Mouse (Mus musculus): ENCODE results near the gene Olfr1124. TPM values are rescaled to one million over a fixed set of nuclear protein-coding genes. Genes with fewer than 3 reads are reported as not detected.
"Not testable (repeated sequence)": the region's sequence is repeated elsewhere in the genome, so short reads cannot be mapped to it uniquely, and the experiment has no call there.

The Olfr1124 gene
- polyA plus RNA-seq (2016; fragmentation: Nextera tagmentation; extraction: Ambion mirVana): not detected in 2 replicates

DNA sequence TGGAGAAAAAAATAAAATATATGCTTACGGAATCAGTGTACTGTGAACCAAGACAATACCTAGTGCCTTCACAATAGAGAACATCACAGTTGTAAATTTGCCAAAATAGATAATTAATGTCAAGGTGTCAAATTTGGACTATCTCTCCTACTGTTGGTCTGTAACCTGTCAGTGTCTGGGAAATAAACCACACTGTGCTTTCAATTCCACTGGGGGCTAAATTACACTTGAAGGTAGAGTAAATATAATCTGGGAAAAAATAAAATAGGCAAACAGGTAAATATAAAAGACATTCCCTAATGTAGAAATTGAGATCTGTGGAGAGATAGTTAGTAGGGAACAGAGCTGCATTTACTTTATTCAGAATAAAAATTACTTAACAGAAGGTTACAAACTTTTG, at the start of gene Olfr1124:
Gene Olfr1124 (plus strand): TSS at position 301 of the 400 bp plus-strand sequence.
- WGBS: 85% methylated on average over 1 of the region's 1 CpGs
- no peaks in the 10 kb centered on the region for H3K4me1 ChIP-seq (replicated peaks)

DNA sequence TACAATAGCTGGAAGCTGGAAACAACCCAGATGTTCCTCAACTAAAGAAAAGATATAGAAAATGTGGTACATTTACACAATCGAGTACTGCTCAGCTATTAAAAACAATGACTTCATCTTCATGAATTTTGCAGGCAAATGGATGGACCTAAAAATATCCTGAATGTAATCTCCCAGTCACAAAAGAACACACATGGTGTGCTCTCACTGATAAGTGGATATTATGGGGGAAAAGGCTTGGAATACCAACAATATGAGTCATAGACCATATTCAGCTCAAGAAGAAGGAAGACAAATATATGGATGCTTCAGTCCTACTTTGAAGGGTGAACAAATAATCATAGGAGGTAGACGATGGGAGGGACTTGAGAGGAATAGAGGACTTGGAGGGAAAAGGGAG, 46.1 kb upstream of the Olfr1124 start:
- Histone ChIP-seq H3K36me3 (no peaks in the 10 kb centered on the region), H3K9me3 (replicated peaks) (no peaks in the 10 kb centered on the region), H3K4me1 (replicated peaks) (no peaks in the 10 kb centered on the region), H3K27ac (ENCODE audit: poor library complexity, severe bottlenecking) (no peak overlapping the region), H3K9ac (no peak overlapping the region), H3K4me2 (no peak overlapping the region), H3K27me3 (replicated peaks) (no peaks in the 10 kb centered on the region), H3K4me3 (no peak overlapping the region)
- ATAC-seq (ENCODE audit: insufficient number of reproducible peaks, low FRiP score): no peak
- 43% methylated on average over 2 of the region's 2 CpGs for WGBS

More for the DNA sequence above, at the start of gene Olfr1124:
- Histone ChIP-seq H3K9me3 (replicated peaks) (no peaks in the 10 kb centered on the region), H3K4me3 (no peak within 1 kb of the TSS), H3K36me3 (no peaks in the 10 kb centered on the region), H3K27me3 (replicated peaks) (no peaks in the 10 kb centered on the region), H3K9ac (no peak within 1 kb of the TSS), H3K4me2 (no peak within 1 kb of the TSS), H3K27ac (ENCODE audit: poor library complexity, severe bottlenecking) (no peak within 1 kb of the TSS)
- no peak for ATAC-seq (ENCODE audit: insufficient number of reproducible peaks, low FRiP score)

DNA sequence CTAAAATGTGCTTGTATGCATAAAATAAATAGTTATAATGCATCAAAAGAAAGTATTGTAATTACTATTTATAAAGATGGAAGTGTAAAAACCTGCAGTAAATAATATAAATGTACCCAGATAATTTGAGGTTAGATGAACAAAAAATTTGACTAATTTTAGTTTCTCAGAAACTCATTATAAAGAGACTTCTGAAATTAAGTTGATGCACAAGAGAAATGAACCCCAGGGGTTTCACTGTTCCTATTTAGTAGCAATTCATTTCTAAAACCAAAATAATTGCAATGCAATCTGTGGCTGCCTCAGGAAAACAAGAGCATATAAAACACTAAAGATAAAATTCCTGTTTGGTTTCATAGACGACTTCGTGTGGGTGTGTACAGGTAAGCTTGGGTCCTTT, 44.5 kb upstream of the Olfr1124 start, which contains the start of gene Olfr1122:
Gene Olfr1122 (plus strand): TSS at position 301 of the 400 bp plus-strand sequence.
- Histone ChIP-seq H3K9me3 (replicated peaks) (no peaks in the 10 kb centered on the region), H3K4me3 (no peak within 1 kb of the TSS), H3K4me2 (no peak within 1 kb of the TSS), H3K36me3 (no peaks in the 10 kb centered on the region), H3K9ac (no peak within 1 kb of the TSS), H3K4me1 (replicated peaks) (no peaks in the 10 kb centered on the region), H3K27me3 (replicated peaks) (no peaks in the 10 kb centered on the region), H3K27ac (ENCODE audit: poor library complexity, severe bottlenecking) (no peak within 1 kb of the TSS)
- ATAC-seq (ENCODE audit: insufficient number of reproducible peaks, low FRiP score): no peak
- WGBS: 68% methylated on average over 2 of the region's 2 CpGs

DNA sequence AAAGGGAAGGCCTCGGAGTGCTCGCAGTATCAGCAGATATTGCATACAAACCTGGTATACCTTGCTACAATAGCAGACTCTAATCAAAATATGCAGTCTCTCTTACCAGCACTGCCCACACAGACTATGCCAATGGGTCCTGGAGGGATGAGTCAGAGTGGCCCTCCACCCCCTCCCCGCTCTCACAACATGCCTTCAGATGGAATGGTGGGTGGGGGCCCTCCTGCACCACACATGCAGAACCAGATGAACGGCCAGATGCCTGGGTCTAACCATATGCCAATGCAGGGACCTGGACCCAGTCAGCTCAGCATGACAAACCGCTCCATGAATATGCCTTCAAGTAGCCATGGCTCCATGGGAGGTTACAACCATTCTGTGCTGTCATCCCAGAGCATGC, 36.5 kb upstream of the Olfr1124 start:
- not testable (repeated sequence) for ATAC-seq (ENCODE audit: insufficient number of reproducible peaks, low FRiP score)

DNA sequence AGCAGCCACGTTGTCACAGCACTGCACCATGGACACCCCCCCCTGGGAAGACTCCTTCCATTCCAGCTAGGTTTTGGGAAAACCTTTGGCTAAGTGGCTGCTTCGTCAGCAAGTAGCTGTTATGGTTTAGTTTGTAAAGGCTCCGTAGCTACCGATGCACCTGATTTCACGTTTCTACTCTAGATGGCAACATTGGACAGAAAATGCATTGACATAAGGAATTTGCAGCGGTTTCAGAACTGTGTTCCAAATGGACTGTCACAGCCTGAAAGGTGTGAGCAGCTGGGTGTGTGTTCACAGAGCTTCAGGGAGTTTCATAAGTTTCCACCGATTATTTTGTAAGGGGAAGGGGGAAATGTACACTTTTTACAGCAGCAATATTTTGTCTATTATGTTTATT, 35.4 kb upstream of the Olfr1124 start:
- not testable (repeated sequence) for H3K4me1 ChIP-seq (replicated peaks); H3K9ac ChIP-seq; H3K36me3 ChIP-seq; H3K4me2 ChIP-seq; ATAC-seq (ENCODE audit: insufficient number of reproducible peaks, low FRiP score); H3K27ac ChIP-seq (ENCODE audit: poor library complexity, severe bottlenecking); H3K9me3 ChIP-seq (replicated peaks); H3K27me3 ChIP-seq (replicated peaks); H3K4me3 ChIP-seq
- WGBS: 70% methylated on average over 7 of the region's 7 CpGs

More for the DNA sequence above, 36.5 kb upstream of the Olfr1124 start:
- WGBS: 85% methylated on average over 5 of the region's 5 CpGs
- not testable (repeated sequence) for H3K9ac ChIP-seq; H3K36me3 ChIP-seq; H3K4me1 ChIP-seq (replicated peaks); H3K4me2 ChIP-seq; H3K4me3 ChIP-seq; H3K9me3 ChIP-seq (replicated peaks); H3K27me3 ChIP-seq (replicated peaks); H3K27ac ChIP-seq (ENCODE audit: poor library complexity, severe bottlenecking)

DNA sequence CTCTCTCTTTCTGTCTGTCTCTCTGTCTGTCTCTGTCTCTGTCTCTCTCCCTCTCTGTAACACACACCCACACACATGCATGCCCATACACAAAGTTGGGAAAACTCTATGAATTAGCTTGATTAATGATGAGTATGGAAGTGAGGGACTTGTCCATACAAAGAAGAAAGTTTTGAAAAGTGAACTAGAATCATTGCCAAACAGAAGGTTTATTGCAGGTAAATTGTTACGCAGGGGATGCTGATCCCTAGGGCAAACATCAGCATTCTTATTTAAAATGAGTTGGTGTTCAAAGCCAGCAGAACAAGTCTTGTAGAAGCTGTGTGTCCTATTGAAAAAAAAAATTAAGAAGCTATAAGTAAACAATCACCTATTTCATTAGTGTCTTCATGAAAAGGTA, 13.7 kb upstream of the Olfr1124 start, which contains the start of gene Olfr1123:
Gene Olfr1123 (plus strand): TSS at position 301 of the 400 bp plus-strand sequence.
- H3K9ac ChIP-seq: no peak within 1 kb of the TSS
- H3K27ac ChIP-seq (ENCODE audit: poor library complexity, severe bottlenecking): no peak within 1 kb of the TSS
- WGBS: 81% methylated on average over 1 of the region's 1 CpGs
- ATAC-seq (ENCODE audit: insufficient number of reproducible peaks, low FRiP score): no peak
- H3K36me3 ChIP-seq: no peaks in the 10 kb centered on the region
- H3K9me3 ChIP-seq (replicated peaks): no peaks in the 10 kb centered on the region
- H3K27me3 ChIP-seq (replicated peaks): no peaks in the 10 kb centered on the region
- H3K4me3 ChIP-seq: no peak within 1 kb of the TSS
- H3K4me1 ChIP-seq (replicated peaks): no peaks in the 10 kb centered on the region
- H3K4me2 ChIP-seq: no peak within 1 kb of the TSS

DNA sequence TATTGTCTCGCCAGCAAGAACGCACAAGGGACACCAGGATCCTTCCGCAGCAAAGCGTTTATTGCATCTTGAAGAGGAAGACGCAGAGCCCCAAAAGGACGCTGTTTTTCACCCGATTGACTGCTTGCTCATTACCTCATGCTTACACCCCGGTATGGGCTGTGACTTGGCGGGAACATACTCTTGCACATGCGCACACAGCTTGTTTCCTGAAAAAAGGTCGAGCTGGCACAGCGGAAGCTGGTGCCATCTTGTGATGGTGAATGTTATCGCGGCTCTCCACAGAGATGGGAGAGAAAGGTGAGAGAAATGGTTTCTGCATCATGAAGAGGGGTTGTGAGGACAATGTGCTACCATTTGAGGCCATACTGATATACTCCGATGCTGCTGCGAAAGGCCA, 7.7 kb downstream of the Olfr1124 start:
- Histone ChIP-seq H3K9me3 (replicated peaks) (peaks cover 4% of the 10 kb centered on the region; the same call in 1 of the 2 replicates), H3K4me2 (no peak overlapping the region), H3K27ac (ENCODE audit: poor library complexity, severe bottlenecking) (no peak overlapping the region), H3K9ac (no peak overlapping the region), H3K27me3 (replicated peaks) (no peaks in the 10 kb centered on the region), H3K4me1 (replicated peaks) (no peaks in the 10 kb centered on the region), H3K4me3 (no peak overlapping the region), H3K36me3 (no peaks in the 10 kb centered on the region)
- ATAC-seq (ENCODE audit: insufficient number of reproducible peaks, low FRiP score): no peak
- 85% methylated on average over 16 of the region's 16 CpGs for WGBS

DNA sequence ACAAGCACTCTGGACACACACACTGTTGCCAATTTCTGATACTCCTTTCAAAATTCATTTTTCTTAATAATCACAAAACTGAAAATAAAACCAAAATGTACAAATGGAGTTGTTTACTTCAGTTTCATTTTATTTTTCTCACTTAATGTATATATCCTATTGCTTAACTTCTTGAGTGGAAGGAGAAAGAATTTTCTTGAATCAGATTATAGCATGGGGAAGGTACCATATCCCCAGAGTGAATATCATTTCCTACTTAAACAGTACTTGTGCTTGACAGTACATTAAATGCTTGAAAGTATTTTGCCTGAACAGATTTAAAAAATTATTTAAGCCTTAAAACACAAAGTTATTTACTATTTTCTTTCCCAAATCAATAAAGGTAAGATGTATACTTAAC, 23.6 kb downstream of the Olfr1124 start, which contains the start of gene Olfr1126:
Gene Olfr1126 (plus strand): TSS at position 301 of the 400 bp plus-strand sequence.
- ATAC-seq (ENCODE audit: insufficient number of reproducible peaks, low FRiP score): no peak
- H3K4me3 ChIP-seq: no peak within 1 kb of the TSS
- no peak within 1 kb of the TSS for H3K27ac ChIP-seq (ENCODE audit: poor library complexity, severe bottlenecking)
- no peak within 1 kb of the TSS for H3K4me2 ChIP-seq
- no peaks in the 10 kb centered on the region for H3K4me1 ChIP-seq (replicated peaks)
- H3K9ac ChIP-seq: no peak within 1 kb of the TSS
- H3K36me3 ChIP-seq: no peaks in the 10 kb centered on the region
- H3K27me3 ChIP-seq (replicated peaks): no peaks in the 10 kb centered on the region
- no peaks in the 10 kb centered on the region for H3K9me3 ChIP-seq (replicated peaks)

DNA sequence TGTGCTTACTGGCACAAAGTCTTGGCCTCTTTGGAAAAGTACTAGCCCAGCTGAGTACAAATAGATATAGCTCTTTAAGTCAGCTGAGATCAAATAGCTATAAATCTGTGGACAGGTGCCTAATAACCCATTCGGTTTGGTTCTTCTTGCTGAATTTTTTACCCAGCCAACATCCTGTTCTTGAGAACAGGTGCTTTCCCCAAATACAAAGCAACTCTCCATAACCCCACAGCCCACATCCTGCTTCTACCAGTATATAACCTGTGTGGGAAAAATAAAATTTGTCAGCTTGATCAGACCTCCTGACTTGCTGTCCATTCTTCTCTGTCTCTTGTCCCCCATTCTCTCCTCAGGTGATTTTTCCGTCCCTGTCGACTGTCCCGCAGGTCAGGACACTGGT, 31.7 kb downstream of the Olfr1124 start:
- Histone ChIP-seq H3K27ac (ENCODE audit: poor library complexity, severe bottlenecking) (no peak overlapping the region), H3K4me3 (no peak overlapping the region), H3K9ac (no peak overlapping the region), H3K27me3 (replicated peaks) (no peaks in the 10 kb centered on the region), H3K36me3 (no peaks in the 10 kb centered on the region), H3K4me1 (replicated peaks) (no peaks in the 10 kb centered on the region), H3K4me2 (no peak overlapping the region), H3K9me3 (replicated peaks) (0 out of 2 replicates have a peak, but pooled peaks cover 3% of the 10 kb centered on the region)
- 84% methylated on average over 4 of the region's 4 CpGs for WGBS
- no peak for ATAC-seq (ENCODE audit: insufficient number of reproducible peaks, low FRiP score)

DNA sequence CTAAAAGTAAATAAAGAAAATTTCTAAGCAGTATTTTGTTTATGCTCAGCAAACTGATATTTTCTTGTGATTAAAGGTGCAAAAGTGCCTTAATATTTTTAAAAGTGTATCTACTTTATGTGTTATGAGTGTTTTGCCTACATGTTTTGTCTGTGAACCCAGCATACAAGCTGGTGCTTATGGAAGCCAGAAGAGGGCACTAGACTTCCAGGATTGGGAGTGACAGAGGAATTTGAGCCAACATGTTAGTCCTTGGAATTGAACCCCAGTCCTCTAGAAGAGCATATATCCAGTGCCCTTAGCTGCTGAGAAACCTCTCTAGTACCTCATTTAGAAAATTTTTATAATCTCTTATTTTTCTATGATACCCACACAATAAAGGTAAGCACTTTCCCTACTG, 50.1 kb downstream of the Olfr1124 start:
- no peak overlapping the region for H3K4me3 ChIP-seq
- H3K9ac ChIP-seq: no peak overlapping the region
- H3K27me3 ChIP-seq (replicated peaks): no peaks in the 10 kb centered on the region
- no peak overlapping the region for H3K27ac ChIP-seq (ENCODE audit: poor library complexity, severe bottlenecking)
- no peak overlapping the region for H3K4me2 ChIP-seq
- no peaks in the 10 kb centered on the region for H3K36me3 ChIP-seq
- H3K4me1 ChIP-seq (replicated peaks): no peaks in the 10 kb centered on the region
- ATAC-seq (ENCODE audit: insufficient number of reproducible peaks, low FRiP score): no peak
- H3K9me3 ChIP-seq (replicated peaks): no peaks in the 10 kb centered on the region

DNA sequence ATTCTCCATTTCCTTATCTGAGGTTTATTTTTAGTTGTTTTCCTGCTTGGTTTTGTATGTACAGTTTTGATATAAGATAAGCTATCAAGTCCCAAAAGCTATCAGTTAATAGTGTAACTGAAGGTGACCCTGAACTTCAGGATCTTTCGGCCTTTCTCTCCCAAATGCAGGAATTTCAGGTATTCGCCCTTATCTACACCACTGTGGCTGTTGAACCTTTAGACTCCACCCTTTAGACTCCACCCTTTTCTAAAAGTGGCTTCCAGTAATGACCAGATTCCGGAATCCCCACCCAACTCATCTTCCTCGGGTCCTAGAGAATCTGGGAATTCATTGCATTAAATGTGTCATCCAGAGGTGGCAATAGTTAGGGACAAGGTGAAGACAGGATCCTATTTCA, 51.1 kb downstream of the Olfr1124 start:
- Histone ChIP-seq H3K27me3 (replicated peaks) (no peaks in the 10 kb centered on the region), H3K4me3 (no peak overlapping the region), H3K9me3 (replicated peaks) (no peaks in the 10 kb centered on the region), H3K9ac (no peak overlapping the region), H3K36me3 (no peaks in the 10 kb centered on the region), H3K4me1 (replicated peaks) (no peaks in the 10 kb centered on the region), H3K4me2 (no peak overlapping the region), H3K27ac (ENCODE audit: poor library complexity, severe bottlenecking) (no peak overlapping the region)
- no peak for ATAC-seq (ENCODE audit: insufficient number of reproducible peaks, low FRiP score)
- 63% methylated on average over 4 of the region's 4 CpGs for WGBS

DNA sequence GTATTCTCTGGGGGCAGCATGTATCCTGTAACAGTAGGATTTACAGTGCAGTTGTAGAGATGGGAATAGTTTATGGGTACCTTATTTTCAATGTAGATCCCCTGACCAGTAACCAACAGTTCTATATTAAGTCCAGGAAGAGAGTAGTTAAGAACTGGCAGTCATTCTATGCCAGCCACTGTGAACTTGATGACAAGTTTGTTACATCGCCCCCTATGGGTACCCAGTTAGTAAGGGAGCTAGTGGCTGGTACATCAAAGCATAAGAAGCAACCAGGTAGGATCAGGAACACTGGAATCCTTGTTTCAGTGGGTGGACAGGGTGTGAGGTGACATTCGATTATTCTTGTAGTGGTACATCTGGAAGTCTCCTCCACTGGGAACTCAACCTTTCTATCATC, 52.2 kb downstream of the Olfr1124 start:
- Histone ChIP-seq H3K4me1 (replicated peaks) (no peaks in the 10 kb centered on the region), H3K9me3 (replicated peaks) (no peaks in the 10 kb centered on the region), H3K27me3 (replicated peaks) (no peaks in the 10 kb centered on the region), H3K36me3 (no peaks in the 10 kb centered on the region), H3K27ac (ENCODE audit: poor library complexity, severe bottlenecking) (no peak overlapping the region), H3K4me2 (no peak overlapping the region), H3K9ac (no peak overlapping the region), H3K4me3 (no peak overlapping the region)
- ATAC-seq (ENCODE audit: insufficient number of reproducible peaks, low FRiP score): no peak
- 70% methylated on average over 2 of the region's 2 CpGs for WGBS

Data from heart, embryonic 12.5 days (tissue).